Mouse (Mus musculus) ES-CJ7 (cell line): ENCODE measurements at regions not wholly inside any gene's neighbourhood (a gene's known extent, or its start where the extent isn't known, plus 50 kb on each side); places are given as distances from the start of the nearest gene placed in this dataset.

ENCODE experiments used
- DNase-seq: peaks from one replicate; pipeline ENCODE4 v3.0.0; 2011; ENCODE audit warnings: low read depth, low spot score

DNA sequence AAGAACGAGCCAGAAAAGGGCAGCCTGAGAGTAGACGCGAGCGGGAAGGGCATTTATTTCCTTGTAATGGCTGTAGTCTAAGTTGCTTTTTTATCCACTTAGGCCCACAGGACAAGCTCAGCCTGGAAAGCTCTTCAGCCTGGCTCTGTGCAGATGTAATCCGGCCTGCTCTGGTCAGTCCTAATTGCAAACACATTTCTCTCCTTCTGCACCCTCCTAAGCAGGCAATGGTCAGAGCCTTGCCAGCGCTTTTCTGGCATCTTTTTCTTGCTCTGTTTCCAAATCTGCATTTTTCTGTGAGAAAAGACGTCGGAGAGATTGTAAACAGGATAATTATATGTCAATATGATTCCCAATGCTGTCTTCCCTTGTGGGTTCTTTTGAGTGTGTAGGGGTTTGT, 224.3 kb upstream of the Tank start:
- no peak for DNase-seq

DNA sequence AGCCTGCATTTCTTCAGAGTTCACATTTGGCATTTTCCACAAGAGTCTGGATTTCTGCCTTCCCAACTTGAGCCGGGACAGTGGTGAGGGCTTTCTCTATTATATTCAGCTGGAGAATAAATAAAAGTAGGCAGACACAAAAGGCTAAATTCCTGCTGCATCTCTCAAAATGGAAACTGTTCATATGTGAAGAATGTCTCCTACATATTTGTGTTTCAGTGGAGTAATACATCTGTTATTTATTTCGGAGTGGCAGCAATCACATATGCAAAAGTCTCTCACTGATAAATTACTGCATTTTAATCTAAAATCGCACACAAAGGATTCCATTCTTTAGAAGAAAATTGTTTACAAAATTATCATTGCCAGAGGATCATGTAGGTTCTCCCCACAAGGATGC, 230.9 kb upstream of the Tank start:
- DNase-seq = no peak

DNA sequence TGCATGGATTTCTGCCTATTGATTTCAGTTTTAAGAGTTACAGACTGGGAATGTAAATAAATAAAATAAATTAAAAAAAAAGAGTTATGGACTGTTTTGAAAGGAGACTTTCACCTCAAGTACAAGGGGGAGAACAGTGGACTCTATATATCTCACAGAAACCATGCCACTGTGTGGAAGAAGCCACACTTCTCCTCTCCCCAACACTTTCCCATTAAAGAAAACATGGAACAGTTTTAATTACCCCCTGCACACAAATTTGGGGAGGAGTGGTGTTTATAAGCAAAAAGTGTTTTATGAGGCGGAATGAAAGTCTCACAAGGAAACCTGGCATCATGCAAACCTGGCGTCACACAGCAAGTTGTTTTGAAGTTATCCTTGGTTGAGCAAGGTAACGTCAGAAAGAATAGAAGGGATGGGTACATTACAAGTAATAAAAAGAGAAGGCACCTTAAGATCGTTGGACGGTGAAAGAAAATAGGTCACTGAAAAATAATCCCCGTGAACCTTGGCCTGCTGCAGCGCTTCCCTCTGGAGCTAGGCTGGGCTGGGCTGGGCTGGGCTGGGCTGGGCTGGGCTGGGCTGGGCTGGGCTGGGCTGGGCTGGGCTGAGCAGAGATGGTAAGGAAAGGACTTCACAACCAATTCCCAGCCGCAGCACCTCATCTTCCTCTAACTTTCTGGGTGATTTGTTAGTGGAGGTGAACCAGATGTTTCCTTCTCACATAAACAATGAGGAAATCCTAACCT, 232.2 kb upstream of the Tank start:
- no peak for DNase-seq

DNA sequence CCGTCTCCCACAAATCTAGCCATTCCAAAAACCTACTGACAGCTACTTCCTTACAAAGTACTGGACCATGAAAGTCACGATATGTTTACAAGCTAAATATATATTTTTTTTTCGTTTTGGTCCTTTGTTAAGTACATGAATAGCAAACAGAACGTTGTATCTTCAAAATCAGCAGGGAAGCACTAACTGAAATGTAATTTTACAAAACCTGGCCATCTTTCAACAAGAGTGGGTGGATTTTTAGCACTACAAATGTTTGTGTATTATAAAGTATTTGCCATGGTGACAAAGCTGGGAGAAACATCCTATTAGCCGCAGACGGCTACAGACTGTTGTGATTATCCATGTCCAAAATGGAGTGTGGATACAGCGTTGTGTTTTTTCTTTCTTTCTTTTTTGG, 233.1 kb upstream of the Tank start:
- no peak for DNase-seq

DNA sequence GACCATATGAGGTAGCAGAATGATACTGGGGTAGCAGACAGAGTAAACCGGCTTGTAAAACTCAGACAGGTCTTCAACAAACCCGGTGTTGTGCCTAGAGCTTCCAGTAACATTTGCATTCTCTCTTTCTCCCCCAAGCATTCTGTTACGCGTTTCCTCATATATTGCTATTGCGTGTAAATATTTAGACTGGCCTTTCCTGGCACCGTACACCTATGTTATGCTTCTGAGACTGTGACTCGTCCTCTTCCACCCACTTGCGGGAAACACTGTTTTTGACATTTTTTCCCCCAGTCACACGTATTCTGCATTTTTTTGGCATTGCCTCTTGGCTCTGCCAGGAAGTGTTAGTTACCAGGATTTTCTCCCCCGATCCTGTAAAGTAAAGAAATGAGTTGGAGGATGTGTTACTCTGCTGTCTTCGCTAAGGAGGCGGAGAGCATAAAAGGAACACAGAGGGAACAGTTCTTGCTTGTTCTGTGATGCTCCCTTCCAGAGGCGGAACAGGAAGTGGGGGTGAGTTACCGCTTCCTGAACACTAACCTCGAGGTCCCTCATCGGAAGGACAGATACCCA, 233.7 kb upstream of the Tank start:
- no peak for DNase-seq

DNA sequence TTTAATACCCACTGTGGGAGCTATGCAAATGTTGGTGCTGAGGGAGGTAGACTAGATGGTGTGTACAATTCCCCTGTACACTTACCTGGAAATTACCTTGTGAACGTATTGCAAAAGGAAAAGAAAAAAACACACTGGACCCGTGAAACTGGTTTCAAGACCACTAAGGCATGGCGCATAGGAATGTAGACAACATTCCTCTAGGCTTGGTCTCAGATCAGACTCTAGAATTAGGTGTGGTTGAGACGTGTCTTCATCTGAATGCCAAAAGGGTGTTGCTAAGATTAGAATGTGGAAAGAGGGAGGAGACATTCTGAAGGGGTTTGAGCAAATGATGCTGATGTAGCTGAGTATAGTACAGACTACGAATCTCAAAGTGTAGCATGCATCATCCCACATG, 237.1 kb upstream of the Tank start:
- DNase-seq = peak; percentile 82

DNA sequence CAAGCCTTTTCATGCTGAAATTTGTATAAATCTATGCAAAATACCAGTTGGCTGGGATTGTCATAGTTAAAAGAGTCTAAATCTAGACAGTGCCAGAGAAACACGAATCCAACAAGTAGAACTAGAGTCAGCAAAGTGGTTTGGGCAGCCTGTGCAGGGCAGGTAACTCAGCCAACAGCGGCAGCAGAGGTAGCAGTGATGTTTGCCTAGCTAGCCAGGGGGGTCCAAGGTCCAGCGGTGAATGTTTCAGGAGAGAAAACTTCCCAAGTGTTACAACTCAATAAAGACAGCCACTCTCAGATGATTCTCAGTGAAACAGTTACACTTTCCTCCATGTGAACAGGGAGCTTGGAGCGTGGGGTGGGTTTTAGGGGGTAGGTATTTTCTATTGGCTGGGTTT, 259.2 kb upstream of the Tank start:
- DNase-seq = no peak

DNA sequence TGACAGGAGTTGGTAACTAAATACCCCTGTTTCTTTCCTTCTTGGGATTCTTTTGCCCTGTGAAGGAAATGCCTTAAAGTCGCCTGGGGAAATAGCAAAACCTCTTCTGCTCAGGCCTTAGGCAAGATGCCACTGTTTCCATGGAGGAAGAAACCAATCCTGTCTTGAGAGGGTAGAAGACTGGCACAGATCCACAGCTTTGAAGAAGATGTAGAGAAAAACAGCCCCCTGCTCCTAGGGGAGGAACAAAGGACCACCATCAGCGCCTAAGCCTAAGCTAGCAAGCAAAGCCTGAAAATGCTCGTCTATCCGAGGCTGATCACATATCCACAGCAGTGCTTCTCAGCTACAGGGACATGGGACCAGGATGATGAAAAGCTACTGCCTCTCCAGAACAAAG, 268.0 kb upstream of the Tank start:
- no peak for DNase-seq

DNA sequence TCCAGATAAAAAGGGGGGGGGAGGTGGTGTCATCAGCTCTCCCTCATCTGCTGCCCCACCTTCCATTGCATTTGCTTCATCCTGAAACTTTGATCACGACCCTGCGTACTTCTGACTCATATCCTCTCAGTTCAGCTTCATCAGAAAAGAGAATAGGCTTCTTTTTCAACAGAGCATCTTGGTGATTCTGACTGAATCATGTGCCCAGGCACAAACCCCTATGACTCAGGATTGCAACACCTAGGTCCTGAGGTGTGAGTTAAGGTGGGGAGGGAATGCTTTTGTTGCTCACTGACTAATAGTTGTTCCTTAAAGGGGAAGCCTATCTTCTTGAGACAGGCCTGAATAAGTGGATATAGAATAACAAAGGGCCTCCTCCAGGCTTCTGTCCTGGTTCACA, 269.2 kb upstream of the Tank start:
- DNase-seq = no peak

DNA sequence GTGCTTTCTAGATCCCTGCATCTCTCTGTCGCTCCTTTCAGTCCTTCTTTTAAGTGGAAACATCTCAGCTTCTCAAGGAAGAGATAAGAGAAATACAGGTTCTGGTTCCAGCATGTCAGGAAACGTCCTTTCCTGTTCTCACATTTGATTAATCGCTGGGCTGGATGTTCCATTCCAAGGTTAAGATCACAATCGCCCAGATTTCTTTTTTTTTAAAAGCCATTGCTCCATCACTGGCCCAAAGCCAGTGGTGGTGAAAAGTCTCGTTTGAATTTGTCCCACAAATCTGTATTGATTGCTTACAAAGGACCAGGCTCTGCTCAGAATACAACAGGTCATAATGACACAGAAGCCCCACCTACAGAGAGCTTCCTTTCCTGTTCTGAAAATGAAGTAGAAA, 281.2 kb upstream of the Tank start:
- no peak for DNase-seq

DNA sequence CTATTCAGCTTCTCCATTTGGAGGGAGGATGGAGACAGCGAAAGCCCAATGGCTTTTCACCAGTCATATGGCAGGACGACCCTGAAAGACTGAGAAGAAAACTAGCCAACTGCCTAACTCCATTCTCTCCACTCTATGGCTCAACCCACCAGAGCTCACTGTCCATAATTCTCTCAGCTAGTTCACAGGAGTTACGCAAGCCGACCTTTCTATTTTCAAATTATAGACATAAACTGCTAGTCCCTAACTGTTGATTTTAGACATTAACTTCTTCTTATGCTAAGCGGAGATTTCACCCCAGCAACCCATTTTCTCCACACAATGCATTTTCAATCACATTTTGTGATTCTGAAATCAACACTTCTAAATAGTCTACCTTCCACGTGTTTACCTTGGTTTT, 281.8 kb upstream of the Tank start:
- DNase-seq = no peak

DNA sequence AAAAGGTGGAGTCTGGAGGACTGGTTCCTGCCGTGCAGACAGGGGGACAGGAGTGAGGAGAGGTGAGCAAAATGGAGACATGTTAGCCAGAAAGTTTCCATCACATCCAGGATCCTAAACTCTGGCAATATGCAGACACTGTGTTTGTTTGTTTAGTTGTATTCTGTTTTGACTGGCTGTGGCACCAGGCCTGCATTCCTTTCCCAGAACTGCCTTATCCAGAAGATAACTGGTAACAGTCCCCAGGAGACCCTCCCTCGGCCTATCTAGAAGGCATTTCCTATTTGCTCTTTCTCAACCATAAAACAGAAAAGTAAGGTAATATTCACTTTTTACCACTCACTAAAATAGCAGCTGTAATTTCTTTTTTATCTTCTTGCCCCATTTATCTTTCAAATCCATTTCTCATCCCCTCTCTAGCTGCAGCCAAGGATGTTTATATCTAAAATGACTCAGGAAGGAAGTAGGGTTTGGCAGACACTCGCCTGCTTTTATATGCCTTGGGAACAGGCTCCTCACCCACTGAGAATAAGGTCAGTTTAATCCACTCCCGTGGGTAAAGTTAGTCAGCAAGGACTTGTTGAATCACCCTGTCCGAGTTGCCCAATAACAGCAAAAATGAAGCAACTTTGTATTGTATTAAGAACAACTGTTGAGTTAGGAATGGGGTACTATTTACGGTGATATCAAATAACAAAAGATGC, 283.0 kb upstream of the Tank start:
- no peak for DNase-seq

DNA sequence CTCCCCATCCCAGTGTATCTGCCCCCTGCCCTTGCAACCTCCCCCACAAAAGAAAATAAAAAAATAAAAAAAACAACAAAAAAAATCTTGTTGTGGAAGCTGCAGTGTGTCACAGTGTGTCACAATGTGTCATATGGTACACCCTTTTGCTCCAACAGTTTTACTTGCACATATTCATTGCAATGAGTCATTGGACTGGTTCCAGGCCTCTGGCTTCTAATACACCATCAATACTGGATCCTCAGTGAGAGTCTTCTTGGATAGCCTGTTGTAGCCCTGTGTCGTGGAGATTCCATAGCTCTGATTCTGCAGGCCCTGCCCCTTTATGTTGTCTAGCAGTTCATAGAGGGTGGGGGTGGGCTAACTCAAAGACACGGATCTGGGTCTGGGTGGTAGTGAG, 290.1 kb upstream of the Tank start:
- no peak for DNase-seq

DNA sequence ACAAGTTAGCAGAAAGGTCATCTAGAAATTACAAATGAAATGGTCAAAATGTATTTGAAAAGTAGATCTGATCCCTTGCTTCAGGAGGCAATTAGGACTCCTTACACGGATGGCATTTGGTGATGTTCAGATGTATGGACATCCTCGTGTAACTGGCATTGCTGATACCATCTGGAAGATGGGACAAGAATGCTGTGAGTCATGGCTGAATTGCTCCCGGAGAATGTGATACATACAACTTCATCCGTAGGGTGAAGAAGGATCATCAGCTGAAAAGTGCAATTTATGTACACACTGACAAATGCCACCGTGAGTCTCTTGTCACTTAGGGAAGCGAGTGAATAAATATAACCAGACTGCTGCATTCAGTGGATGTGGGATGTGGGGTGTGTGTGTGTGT, 293.7 kb upstream of the Tank start:
- no peak for DNase-seq

DNA sequence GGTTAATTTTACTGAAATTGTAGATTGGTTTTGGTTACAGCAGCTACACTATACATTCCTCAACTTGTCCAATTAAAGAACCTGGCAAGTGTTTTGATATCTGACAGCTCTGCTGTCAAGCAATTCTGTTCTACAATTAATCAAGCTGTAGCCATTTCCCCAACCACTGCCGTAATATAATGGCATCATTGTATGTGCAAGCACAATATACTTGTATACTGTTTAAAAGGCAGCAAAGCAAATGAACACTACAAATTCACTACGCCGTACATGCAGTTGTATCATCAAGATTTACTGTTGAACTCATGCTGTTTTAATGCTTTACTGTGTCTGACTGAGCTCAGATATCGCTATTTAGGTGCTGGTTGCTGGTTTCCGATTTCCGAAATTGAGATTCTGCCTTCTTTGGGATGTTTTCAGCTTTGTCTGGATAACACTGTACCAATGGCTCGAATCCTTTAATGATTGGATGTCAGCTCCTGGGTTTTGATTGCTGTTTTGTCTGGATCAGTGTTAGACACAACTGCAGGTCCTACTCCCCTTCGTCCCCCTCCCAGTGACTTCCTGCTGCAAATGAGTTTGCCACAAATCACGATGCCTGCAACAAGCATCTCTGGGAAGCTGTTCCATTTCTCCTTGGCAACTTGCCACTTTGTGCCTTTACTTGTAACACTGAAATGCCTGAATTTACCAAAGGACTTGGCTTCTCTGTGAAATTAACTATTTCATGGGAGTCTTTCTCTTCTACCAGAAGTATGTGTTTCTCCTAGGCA, 294.4 kb upstream of the Tank start:
- DNase-seq = no peak

DNA sequence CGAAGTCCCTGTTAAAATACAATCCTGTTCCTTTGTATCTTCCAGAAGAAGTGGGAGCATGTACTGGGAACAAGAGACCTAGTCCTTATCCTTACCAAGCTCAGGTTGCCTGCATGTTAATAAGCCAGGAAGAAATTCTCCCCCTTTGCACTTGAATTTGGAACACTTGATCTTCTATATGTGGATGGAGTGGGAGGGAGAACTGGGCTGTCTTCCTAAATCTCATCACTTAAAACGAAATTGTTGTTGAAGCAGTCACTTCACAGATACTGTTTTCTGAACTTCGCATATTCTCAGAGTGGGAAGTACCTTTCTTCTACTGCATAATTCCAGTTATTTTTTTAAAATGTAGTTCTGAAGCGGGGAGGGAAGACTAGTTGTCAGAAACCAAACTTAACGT, 305.7 kb upstream of the Tank start:
- DNase-seq = no peak

DNA sequence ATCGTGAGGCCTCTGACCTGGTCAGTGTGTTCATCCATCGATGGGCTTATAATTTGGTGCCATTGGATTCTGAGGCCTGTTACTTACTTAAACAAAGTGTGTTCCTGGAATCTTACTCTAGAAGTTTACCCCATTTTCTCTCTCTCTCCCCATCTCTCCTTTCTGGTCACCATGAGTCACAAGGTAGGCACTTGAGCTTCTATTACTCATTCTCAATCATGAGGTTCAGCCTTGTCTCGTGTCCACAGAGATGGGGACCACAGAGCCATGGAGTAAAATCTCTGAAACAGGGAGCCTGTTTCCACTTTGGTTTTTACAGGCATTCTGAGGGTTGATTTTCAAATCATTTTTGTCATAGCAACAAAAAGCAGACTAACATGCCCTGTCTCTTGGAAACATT, 304.7 kb upstream of the Rbms1 start:
- no peak for DNase-seq

DNA sequence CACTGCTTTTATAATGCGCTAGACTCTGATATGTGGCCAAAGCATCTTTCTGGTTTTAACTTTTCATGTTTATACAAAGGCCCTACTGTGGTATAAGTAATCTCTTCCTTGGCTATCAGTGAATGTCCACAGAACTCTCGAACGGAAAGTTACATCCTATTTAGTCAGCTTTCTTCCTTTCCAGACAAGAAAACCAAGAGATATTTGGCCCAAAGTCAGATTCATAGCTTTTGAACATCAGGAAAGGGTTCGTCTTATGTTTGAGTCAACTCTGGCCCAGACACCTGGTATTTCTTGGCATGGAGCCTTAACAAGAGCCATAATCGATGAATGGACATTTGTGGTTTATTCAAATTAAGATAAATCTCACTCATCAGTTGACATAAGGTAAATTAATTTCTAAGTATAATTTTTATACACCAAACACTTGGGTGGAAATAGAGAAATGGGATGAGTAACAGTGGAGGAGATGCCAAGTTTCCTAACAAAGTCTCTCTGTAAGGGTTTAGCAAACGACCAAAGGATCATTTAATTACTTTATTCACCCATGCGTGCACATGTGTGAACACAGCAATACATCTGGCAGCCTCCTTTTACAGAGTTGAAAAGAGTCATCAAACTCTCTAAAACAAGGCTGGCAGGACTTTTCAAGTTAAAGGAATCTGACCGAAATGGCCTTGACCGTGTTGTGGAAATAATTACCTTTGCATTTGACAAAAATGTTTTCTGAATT, 287.2 kb upstream of the Rbms1 start:
- DNase-seq = no peak

DNA sequence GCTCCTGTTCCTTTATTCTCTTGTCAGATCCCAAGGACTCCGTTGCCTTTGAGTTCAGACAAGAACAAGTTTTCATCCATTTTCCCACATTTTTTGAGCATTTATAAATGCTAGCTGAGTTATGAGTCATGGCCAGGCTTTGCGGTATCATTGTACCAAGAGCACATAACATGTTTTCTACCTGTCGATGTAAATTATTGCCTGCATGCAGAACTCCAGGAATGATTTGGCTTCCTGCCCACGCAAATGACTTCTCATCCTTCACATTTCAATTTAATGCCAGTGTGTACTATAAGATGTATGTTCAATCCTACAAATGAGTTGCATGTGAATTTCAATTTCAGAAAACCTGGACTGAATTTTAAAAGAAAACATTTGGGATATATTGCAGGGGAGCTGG, 285.0 kb upstream of the Rbms1 start:
- no peak for DNase-seq

DNA sequence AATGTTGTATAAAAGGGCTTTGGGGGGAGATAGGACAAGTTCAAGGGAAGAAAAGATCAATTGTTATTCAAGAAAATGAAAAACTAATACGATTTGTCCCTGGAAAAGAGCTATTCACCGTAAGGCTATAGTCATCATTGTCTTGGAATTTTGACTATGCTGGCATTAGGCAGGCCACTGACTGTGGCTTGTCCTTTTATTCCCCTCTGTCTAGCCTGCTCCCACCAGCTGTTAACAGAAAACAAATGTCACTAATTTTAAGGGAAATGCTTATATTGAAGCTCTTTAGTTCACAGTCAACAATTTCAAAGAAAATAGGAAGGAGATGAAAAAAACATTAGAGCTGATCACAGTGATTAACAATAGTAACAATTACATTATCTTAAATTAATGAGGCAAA, 284.3 kb upstream of the Rbms1 start:
- no peak for DNase-seq

DNA sequence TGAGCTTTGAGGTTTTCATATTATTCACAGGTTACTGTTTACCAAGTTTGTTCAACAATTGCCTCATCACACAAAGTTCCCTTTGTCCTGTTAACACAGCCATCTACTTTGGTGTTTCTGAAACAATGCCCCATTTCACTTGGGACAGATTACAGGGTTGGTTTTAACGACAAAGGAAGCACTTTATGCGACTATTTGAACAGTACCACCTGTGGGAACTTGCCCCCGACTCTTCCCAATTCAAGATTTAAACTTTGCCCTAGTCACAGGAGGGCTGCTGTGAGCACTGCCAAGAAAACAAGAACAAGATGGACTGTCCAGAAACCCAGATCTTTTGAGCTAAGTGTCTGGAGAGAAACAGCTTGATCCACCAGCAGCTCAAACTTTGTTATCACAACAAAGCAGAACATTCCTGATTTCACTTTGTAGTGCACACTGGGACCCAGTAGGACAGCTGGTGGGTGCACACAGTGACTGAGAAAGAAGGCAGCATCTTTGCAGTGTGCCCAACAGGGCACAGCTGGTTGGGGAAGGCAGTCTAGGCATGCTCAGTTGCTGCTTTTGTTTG, 283.8 kb upstream of the Rbms1 start:
- peak; percentile 12 for DNase-seq
